Mouse (Mus musculus): ENCODE results near the gene Ttc28.

DNA sequence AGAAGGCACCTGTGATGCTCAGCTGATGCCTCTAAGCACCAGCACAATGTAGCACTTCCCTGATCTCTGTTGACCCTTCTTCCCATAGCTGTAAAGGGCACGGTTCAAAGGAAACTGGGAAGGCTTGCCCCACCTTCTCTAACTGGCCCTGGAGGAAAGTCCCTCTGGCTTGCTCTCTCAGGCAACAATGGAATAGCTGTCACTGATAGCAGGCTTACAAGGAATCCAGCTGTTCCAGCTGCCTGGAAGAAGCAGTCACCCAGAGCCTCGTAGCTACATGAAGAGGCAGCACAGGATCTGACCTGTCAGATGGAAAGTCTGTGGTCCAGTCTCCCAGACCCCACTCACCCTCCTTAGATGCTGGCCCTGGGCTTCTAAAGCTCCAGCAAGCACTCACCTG, 389.2 kb downstream of the Ttc28 start:
- TF ChIP-seq CTCF (IDR thresholded peaks at IDR 0.05; ENCODE audit: control insufficient read depth, insufficient read depth, low read length) (no peak), POLR2A (IDR thresholded peaks at IDR 0.05; ENCODE audit: borderline replicate concordance, control insufficient read depth, low read depth, low read length) (no peak)
